Mouse (Mus musculus): ENCODE measurements around the gene Pip4k2b. TPM values are rescaled to one million over a fixed set of nuclear protein-coding genes. Genes with fewer than 3 reads are reported as not detected.

Pip4k2b gene
- polyA plus RNA-seq, 1 experiment, result 28.3 TPM

DNA sequence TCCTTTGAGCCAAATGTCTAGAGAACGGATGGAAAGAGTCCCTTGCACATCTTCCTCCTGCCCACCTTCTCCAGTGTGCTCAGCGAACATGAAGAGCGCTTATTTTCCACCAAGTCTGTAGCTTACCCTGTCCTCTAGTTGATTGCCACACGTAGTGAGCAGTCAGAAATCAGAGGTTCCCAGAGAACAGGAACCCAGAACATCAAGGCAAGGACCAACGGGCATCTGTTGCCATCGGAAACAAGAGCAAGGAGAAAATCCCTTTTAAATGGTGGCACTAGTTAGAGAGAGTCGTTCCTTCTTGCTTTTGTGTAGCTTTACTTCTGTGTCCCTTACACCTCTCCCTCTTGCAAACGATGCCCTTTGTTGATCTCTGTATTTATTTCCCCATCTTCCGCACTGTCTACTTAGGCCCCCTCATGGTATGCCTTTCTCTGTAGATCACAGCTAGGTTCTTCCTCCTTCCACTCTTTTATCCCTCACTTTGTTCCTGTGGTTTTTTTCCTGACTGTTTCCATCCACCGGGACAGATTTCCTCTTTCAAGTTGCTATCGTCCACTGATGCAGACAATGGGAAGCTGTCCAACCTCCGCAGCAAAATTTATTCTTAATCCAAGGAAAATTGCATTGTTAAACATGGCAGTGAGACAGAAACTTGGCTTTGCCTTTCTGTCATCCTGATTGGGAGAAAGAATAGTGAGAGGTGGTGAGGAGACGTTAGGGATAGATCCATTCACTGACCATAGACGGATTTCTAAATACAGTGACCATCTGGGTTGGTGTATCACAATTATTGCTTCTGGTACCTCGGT, 42.7 kb downstream of the Pip4k2b start:
- Histone ChIP-seq H3ac (ENCODE audit: control insufficient read depth, insufficient read length, low read depth) (no peak overlapping the region), H3K36me3 (ENCODE audit: control insufficient read depth, insufficient read depth) (peaks cover 28% of the 10 kb centered on the region), H3K27me3 (ENCODE audit: control insufficient read depth, insufficient read depth, insufficient read length) (no peaks in the 10 kb centered on the region), H3K4me3 (ENCODE audit: insufficient read depth, poor library complexity, severe bottlenecking) (no peak overlapping the region), H3K79me3 (ENCODE audit: low read depth) (peaks cover 56% of the 10 kb centered on the region), H3K79me2 (ENCODE audit: control insufficient read depth, insufficient read depth) (peaks cover 62% of the 10 kb centered on the region)
- no peak for TF ChIP-seq FOSL1 (IDR thresholded peaks at IDR 0.05; ENCODE audit: insufficient read depth, low read length, poor library complexity, severe bottlenecking)
- no peak for TF ChIP-seq MAX (IDR thresholded peaks at IDR 0.05)
- no peak for TF ChIP-seq CEBPB (IDR thresholded peaks at IDR 0.05; ENCODE audit: low read depth)
- no peak for TF ChIP-seq USF1 (IDR thresholded peaks at IDR 0.05; ENCODE audit: low read depth)
- TF ChIP-seq CTCF (IDR thresholded peaks at IDR 0.05; ENCODE audit: control insufficient read depth, insufficient read depth, insufficient read length), result no peak
- TF ChIP-seq MYOD1 (IDR thresholded peaks at IDR 0.05; ENCODE audit: control insufficient read depth, insufficient read length, low read depth), result no peak
- TF ChIP-seq MYOG (IDR thresholded peaks at IDR 0.05; ENCODE audit: control insufficient read depth, extremely low read depth, insufficient read length), result no peak

DNA sequence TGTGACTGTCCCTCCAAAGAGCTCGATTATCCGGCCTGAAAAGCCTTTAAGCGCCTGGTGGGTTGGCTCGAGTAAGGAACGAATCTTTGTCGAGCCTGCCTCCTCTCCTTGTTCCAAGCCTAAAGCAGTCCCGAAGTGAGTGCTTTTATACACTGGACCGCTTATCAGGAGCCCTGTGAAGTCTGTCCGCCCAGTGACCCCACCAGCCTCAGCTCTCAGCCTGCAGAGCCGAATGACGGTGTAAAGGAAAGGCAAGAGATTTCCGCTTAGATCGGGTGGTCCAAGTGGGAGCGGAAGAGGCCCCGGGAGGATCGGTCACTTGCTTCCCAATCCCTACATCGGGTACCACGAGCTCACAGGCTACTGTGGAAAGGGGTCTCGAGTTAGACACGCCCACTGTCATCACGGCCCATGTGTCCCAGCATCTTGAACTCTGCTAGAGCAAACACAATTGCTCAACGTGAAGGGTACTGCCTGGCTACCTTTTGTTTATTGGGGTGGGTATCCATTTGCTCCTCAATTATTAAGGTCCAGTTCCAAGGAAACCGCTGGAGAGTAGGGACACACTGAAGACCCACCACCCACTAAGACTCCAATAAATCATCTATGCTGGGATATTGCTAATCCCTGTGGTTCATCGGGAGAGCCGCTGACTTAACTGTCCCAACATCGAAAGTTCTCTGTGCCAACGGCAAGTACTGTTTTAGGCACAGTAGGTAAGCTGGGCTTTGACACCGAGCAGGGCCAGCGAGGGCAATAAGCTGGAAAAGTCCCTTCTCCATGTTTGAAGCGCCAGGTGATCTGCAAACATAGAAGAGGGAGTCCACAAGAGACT, 43.5 kb downstream of the Pip4k2b start:
- H3ac ChIP-seq (ENCODE audit: control insufficient read depth, insufficient read length, low read depth), result peak overlapping the region; percentile 84
- H3K79me2 ChIP-seq (ENCODE audit: control insufficient read depth, insufficient read depth), result peaks cover 62% of the 10 kb centered on the region
- peaks cover 56% of the 10 kb centered on the region for H3K79me3 ChIP-seq (ENCODE audit: low read depth)
- peak overlapping the region; percentile 89 for H3K4me3 ChIP-seq (ENCODE audit: insufficient read depth, poor library complexity, severe bottlenecking)
- no peaks in the 10 kb centered on the region for H3K27me3 ChIP-seq (ENCODE audit: control insufficient read depth, insufficient read depth, insufficient read length)
- TF ChIP-seq MAX (IDR thresholded peaks at IDR 0.05) (no peak), CEBPB (IDR thresholded peaks at IDR 0.05; ENCODE audit: low read depth) (no peak), CTCF (IDR thresholded peaks at IDR 0.05; ENCODE audit: control insufficient read depth, insufficient read depth, insufficient read length) (no peak), MYOG (IDR thresholded peaks at IDR 0.05; ENCODE audit: control insufficient read depth, extremely low read depth, insufficient read length) (no peak), FOSL1 (IDR thresholded peaks at IDR 0.05; ENCODE audit: insufficient read depth, low read length, poor library complexity, severe bottlenecking) (no peak), MYOD1 (IDR thresholded peaks at IDR 0.05; ENCODE audit: control insufficient read depth, insufficient read length, low read depth) (no peak)
- peaks cover 20% of the 10 kb centered on the region for H3K36me3 ChIP-seq (ENCODE audit: control insufficient read depth, insufficient read depth)

DNA sequence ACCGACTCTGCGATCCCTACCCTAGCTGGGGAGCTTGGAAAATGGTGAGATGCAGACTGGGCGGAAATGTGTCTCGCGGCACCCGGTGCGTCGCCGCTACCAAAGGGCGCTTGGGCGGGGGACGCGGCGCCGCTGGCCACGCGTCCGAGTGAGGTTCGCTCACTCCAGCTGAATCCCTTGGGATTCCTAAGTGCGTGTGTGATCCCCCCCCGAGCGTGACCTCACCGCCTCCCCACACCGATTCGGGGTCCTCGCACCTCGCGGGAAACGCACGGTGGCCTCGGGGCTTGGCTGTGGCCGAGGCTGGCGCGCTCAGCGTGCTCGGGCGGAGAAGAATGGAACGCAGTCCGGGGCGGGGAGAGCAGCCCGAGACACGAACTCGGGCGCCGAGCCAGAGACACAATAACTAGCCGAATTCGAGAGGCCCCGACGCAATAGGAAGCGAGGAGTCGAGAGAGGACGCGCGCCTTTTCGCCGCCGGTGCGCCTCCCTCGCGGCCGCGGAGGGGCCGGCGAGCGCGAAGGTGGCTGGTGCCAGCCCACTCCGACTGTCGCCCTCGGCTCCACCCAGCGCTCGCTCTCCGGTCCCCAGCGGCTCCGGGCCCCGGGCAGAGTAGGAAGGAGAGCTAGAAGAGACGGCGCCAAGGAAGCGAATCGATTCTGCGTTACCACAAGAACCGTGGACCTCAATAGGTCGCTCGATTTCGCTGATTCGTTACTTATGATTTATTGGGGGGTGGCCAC, 44.3 kb downstream of the Pip4k2b start, which contains the start of gene Pcgf2:
Gene Pcgf2, minus strand, starts transcription at position 495 of the 743 bp plus-strand sequence.
- H3K4me3 ChIP-seq (ENCODE audit: insufficient read depth, poor library complexity, severe bottlenecking), result peak within 1 kb of the TSS; percentile 89
- H3ac ChIP-seq (ENCODE audit: control insufficient read depth, insufficient read length, low read depth), result peak within 1 kb of the TSS; percentile 91
- peaks cover 62% of the 10 kb centered on the region for H3K79me2 ChIP-seq (ENCODE audit: control insufficient read depth, insufficient read depth)
- peaks cover 12% of the 10 kb centered on the region for H3K36me3 ChIP-seq (ENCODE audit: control insufficient read depth, insufficient read depth)
- TF ChIP-seq MYOG (IDR thresholded peaks at IDR 0.05; ENCODE audit: control insufficient read depth, extremely low read depth, insufficient read length) (no peak), MAX (IDR thresholded peaks at IDR 0.05) (peak; percentile 76)
- peaks cover 56% of the 10 kb centered on the region for H3K79me3 ChIP-seq (ENCODE audit: low read depth)
- no peaks in the 10 kb centered on the region for H3K27me3 ChIP-seq (ENCODE audit: control insufficient read depth, insufficient read depth, insufficient read length)

DNA sequence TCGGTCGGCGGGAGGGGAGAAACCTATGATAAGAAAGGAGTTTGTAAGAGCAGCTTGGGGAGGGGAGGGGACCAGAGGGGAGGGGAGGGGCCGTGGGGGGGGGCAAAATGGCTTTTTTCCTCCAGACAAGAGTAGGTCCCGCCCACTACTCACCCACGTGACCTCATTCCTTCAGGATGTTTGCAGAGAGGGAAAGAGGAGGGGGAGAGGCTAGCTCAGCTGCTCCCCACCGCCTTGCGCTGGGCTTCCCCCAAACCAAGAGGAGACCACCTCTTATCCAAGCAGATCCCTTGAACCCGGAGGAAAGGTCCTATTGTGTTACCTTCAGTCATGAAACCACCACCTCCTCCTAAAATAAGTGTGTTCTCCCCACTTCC, 44.9 kb downstream of the Pip4k2b start:
- H3ac ChIP-seq (ENCODE audit: control insufficient read depth, insufficient read length, low read depth), result peak overlapping the region; percentile 91
- peaks cover 55% of the 10 kb centered on the region for H3K79me3 ChIP-seq (ENCODE audit: low read depth)
- H3K36me3 ChIP-seq (ENCODE audit: control insufficient read depth, insufficient read depth), result peaks cover 7% of the 10 kb centered on the region
- H3K4me3 ChIP-seq (ENCODE audit: insufficient read depth, poor library complexity, severe bottlenecking), result peak overlapping the region; percentile 89
- no peaks in the 10 kb centered on the region for H3K27me3 ChIP-seq (ENCODE audit: control insufficient read depth, insufficient read depth, insufficient read length)
- peaks cover 62% of the 10 kb centered on the region for H3K79me2 ChIP-seq (ENCODE audit: control insufficient read depth, insufficient read depth)
- TF ChIP-seq CEBPB (IDR thresholded peaks at IDR 0.05; ENCODE audit: low read depth) (no peak), USF1 (IDR thresholded peaks at IDR 0.05; ENCODE audit: low read depth) (peak; percentile 94)

DNA sequence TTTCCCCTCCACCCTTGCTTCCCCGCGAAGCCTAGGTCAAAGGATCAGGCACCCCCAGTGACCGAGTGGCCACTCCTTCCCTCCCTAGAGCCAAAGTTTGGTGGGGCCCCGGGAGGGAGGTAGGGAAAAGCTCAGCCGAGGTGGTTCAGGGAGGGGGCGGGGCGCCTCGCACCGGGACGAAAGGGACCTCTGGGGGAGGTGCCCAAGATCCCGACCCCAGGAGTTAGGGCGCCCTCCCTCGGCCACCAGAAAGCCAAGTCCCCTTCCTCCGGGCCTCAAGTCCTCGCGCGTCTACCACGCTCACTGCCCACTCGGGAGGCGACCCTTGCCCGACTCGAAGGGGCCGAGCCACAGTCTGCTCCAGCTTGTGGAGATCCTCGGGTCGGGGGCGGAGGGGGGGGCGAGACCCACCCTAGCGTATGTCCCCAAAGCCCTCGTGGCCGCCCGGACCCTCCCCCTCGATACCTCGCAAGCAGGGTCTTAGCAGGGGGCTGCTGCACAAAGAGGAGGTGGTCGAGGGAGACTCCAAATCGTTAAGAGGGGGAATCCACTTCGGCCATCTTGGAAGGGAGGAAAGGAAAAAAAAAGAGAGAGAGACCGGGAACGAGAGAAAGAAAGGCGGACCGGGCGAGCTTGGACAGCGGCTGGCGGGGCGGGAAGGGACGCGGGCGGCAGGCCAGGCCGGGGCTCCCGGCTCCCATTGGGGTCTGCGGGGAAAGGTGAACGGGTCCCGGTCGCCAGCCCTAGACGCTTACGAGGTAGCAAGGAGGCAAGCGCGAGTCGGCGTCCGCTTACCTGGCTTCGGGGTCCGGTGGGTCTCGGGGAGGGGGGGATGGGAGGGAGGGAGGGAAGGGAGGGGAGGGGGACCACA, 45.5 kb downstream of the Pip4k2b start:
- TF ChIP-seq MYOG (IDR thresholded peaks at IDR 0.05; ENCODE audit: control insufficient read depth, extremely low read depth, insufficient read length) (no peak), CEBPB (IDR thresholded peaks at IDR 0.05; ENCODE audit: low read depth) (no peak), CTCF (IDR thresholded peaks at IDR 0.05; ENCODE audit: control insufficient read depth, insufficient read depth, insufficient read length) (peak; percentile 72)
- Histone ChIP-seq H3K79me3 (ENCODE audit: low read depth) (peaks cover 54% of the 10 kb centered on the region), H3K79me2 (ENCODE audit: control insufficient read depth, insufficient read depth) (peaks cover 62% of the 10 kb centered on the region), H3K27me3 (ENCODE audit: control insufficient read depth, insufficient read depth, insufficient read length) (no peaks in the 10 kb centered on the region), H3K4me3 (ENCODE audit: insufficient read depth, poor library complexity, severe bottlenecking) (peak overlapping the region; percentile 89), H3ac (ENCODE audit: control insufficient read depth, insufficient read length, low read depth) (peak overlapping the region; percentile 91), H3K36me3 (ENCODE audit: control insufficient read depth, insufficient read depth) (peaks cover under 1% of the 10 kb centered on the region)

Data from C2C12 (cell line).